Mouse (Mus musculus) olfactory bulb, adult 2 months (tissue): ENCODE measurements around the gene Ccdc78.
A peak's percentile ranks its signal among the peaks of the same experiment; 100 is the strongest.

Experiments used
- CTCF ChIP-seq: fragments of 200-500 bp; IDR thresholded peaks from 2 replicates; pipeline ENCODE4 v1.5.1; 2012; ENCODE audit warnings: low read depth, mild to moderate bottlenecking, low read length, moderate library complexity; ENCODE audit not compliant: insufficient read depth
- POLR2A ChIP-seq: fragments of 200-500 bp; IDR thresholded peaks from 2 replicates; pipeline ENCODE4 v1.6.1; 2012; ENCODE audit warnings: mild to moderate bottlenecking, low read depth, low read length, moderate library complexity; ENCODE audit not compliant: insufficient read depth

- peak; percentile 91 for TF ChIP-seq POLR2A
- 0 out of 2 replicates have a peak, but pooled peaks have one; percentile 14 for TF ChIP-seq CTCF
Measured at GRCm38 (mm10) chr17:25808789-25809605, 22.6 kb downstream of the Ccdc78 start, which contains the start of gene Fbxl16.
